Mouse (Mus musculus) liver, postnatal 0 days (tissue): ENCODE data around the gene Gm1043.
A peak's percentile ranks its signal among the peaks of the same experiment; 100 is the strongest.

Experiments used
- CTCF ChIP-seq: sonication (generic); IDR thresholded peaks from 2 replicates; pipeline ENCODE4 v1.5.1; 2016; ENCODE audit warnings: antibody characterized with exemption, low read depth
- EP300 ChIP-seq: IDR thresholded peaks from 2 replicates; pipeline ENCODE4 v1.6.1; 2016; ENCODE audit warnings: antibody characterized with exemption, low read depth, mild to moderate bottlenecking

- peak; percentile 72 for TF ChIP-seq CTCF
- no peak for TF ChIP-seq EP300
Measured at GRCm38 (mm10) chr5:37109280-37109849, 24.2 kb downstream of the Gm1043 start.
